ENCODE assay signal across 7 mouse cellular contexts in the genomic region with DNA sequence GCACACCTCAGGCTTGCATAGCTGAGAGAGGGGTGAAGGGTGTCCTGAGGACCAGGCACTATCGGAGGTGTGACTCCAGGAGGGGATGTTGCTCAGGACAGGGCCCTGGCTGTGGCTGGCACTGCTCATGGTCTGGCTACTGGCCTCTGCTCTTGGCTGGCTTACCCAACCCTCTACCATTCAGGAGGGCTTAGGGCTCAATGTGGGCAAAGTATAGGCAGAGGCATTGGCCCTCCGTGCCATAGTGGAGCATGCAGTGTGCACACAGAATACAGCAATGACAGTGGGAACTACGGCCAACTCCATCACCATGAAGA.
DNase-seq lines count a peak whose midpoint lies in the region; ATAC-seq and TF ChIP-seq lines count a peak whose summit lies in the region.

No protein-coding gene starts in this region.

- H3K9ac ChIP-seq in forebrain, embryonic 14.5 days (ENCODE audit: low read length), result no peak overlapping the region
- 0 out of 2 replicates have a peak overlapping the region, but pooled peaks have one; percentile 5 for H3K9ac ChIP-seq in limb, embryonic 11.5 days (ENCODE audit: low read length)
- H3K9ac ChIP-seq in neural tube, embryonic 15.5 days (replicated peaks), result no peak overlapping the region

- WGBS in forebrain, embryonic 14.5 days, result 70% methylated on average over 3 of the region's 3 CpGs
- WGBS in limb, embryonic 11.5 days, result 61% methylated on average over 3 of the region's 3 CpGs
- 71% methylated on average over 3 of the region's 3 CpGs for WGBS in neural tube, embryonic 15.5 days

- no peaks in the 10 kb centered on the region; the same call in 1 of the 2 replicates for H3K27me3 ChIP-seq in forebrain, embryonic 14.5 days (replicated peaks; ENCODE audit: control insufficient read depth, insufficient read depth, low read length)
- H3K27me3 ChIP-seq in limb, embryonic 11.5 days (ENCODE audit: control insufficient read depth, insufficient read depth, low read length), result no peaks in the 10 kb centered on the region
- no peaks in the 10 kb centered on the region for H3K27me3 ChIP-seq in neural tube, embryonic 15.5 days (replicated peaks)

- H3K4me3 ChIP-seq in layer of hippocampus, adult 2 months, result no peak overlapping the region
- H3K4me3 ChIP-seq in forebrain, embryonic 14.5 days (ENCODE audit: low read depth, low read length), result no peak overlapping the region
- no peak overlapping the region for H3K4me3 ChIP-seq in limb, embryonic 11.5 days (ENCODE audit: low read depth, low read length)
- H3K4me3 ChIP-seq in neural tube, embryonic 15.5 days (replicated peaks), result no peak overlapping the region

- peak overlapping the region; percentile 73 for H3K27ac ChIP-seq in layer of hippocampus, adult 2 months
- H3K27ac ChIP-seq in forebrain, embryonic 14.5 days (ENCODE audit: low read depth, low read length), result peak overlapping the region; percentile 55; the same call in 1 of the 2 replicates
- peak overlapping the region; percentile 73 for H3K27ac ChIP-seq in limb, embryonic 11.5 days (replicated peaks; ENCODE audit: low read depth, low read length)
- peak overlapping the region; percentile 82 for H3K27ac ChIP-seq in neural tube, embryonic 15.5 days (replicated peaks)

- TF ChIP-seq CTCF in layer of hippocampus, adult 2 months (conservative IDR thresholded peaks at IDR 0.05), result no peak

- no peak for DNase-seq in layer of hippocampus, adult 2 months (ENCODE audit: low spot score in 2 of 2)
- DNase-seq in layer of hippocampus, adult 9-11 months, result no peak
- no peak for DNase-seq in forebrain, embryonic 14.5 days (ENCODE audit: low spot score)
- no peak for DNase-seq in limb, embryonic 11.5 days (ENCODE audit: low spot score)
- no peak for DNase-seq in urinary bladder, postnatal 14 days (ENCODE audit: low spot score)
- no peak for DNase-seq in frontal cortex, adult 2 months (ENCODE audit: extremely low spot score in 1 of 2, low spot score in 1 of 2)

- H3K36me3 ChIP-seq in forebrain, embryonic 14.5 days (ENCODE audit: control insufficient read depth, insufficient read depth, low read length), result peaks cover 23% of the 10 kb centered on the region
- no peaks in the 10 kb centered on the region for H3K36me3 ChIP-seq in limb, embryonic 11.5 days (ENCODE audit: control insufficient read depth, insufficient read depth, low read length)
- H3K36me3 ChIP-seq in neural tube, embryonic 15.5 days, result peaks cover 14% of the 10 kb centered on the region; the same call in 1 of the 2 replicates

- no peaks in the 10 kb centered on the region for H3K9me3 ChIP-seq in forebrain, embryonic 14.5 days (replicated peaks; ENCODE audit: control insufficient read depth, low read length)
- H3K9me3 ChIP-seq in limb, embryonic 11.5 days (ENCODE audit: control insufficient read depth, low read length), result no peaks in the 10 kb centered on the region
- no peaks in the 10 kb centered on the region for H3K9me3 ChIP-seq in neural tube, embryonic 15.5 days (replicated peaks)

- no peak overlapping the region for H3K4me2 ChIP-seq in forebrain, embryonic 14.5 days (ENCODE audit: low read length)
- no peak overlapping the region for H3K4me2 ChIP-seq in limb, embryonic 11.5 days (ENCODE audit: low read depth, severe bottlenecking)
- H3K4me2 ChIP-seq in neural tube, embryonic 15.5 days, result no peak overlapping the region

- peak; percentile 40 for ATAC-seq in forebrain, embryonic 14.5 days
- ATAC-seq in limb, embryonic 11.5 days (ENCODE audit: insufficient number of reproducible peaks, low FRiP score, low TSS enrichment, low read depth), result peak; percentile 46; the same call in 1 of the 2 replicates
- peak; percentile 7 for ATAC-seq in neural tube, embryonic 15.5 days (ENCODE audit: low FRiP score)

- peaks cover 34% of the 10 kb centered on the region for H3K4me1 ChIP-seq in forebrain, embryonic 14.5 days (ENCODE audit: control insufficient read depth, insufficient read depth, low read length)
- peaks cover 39% of the 10 kb centered on the region for H3K4me1 ChIP-seq in limb, embryonic 11.5 days (ENCODE audit: control insufficient read depth, insufficient read depth, low read length)
- H3K4me1 ChIP-seq in neural tube, embryonic 15.5 days, result peaks cover 58% of the 10 kb centered on the region
